Mouse (Mus musculus): ENCODE measurements around the gene Fam205c. TPM values are rescaled to one million over a fixed set of nuclear protein-coding genes. Genes with fewer than 3 reads are reported as not detected.
"Not testable (repeated sequence)": the region's sequence is repeated elsewhere in the genome, so short reads cannot be mapped to it uniquely, and the experiment has no call there.

The Fam205c gene
- polyA plus RNA-seq, 1 experiment, result not detected

DNA sequence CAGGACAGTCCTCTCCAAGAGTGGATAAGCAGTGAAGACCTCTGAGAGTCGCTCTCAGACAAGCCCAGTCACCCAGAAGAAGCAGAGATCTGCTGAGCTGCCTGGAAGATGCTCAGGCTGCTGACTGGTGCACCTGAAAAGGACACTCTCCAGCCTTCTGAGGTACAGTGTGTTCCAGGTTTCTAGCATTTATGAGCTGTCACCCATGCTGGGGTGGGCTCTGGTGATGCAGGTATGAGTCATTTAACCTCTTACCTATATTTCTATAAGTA is 6.6 kb upstream of the Fam205c start:
- H3K4me1 ChIP-seq, result peaks cover 3% of the 10 kb centered on the region; the same call in 1 of the 2 replicates
- H3K4me3 ChIP-seq (replicated peaks), result no peak overlapping the region
- peaks cover 12% of the 10 kb centered on the region for H3K27me3 ChIP-seq (replicated peaks)
- no peaks in the 10 kb centered on the region for H3K36me3 ChIP-seq (replicated peaks; ENCODE audit: low read length)
- TF ChIP-seq FLI1 (IDR thresholded peaks at IDR 0.05; ENCODE audit: low read length) (no peak), GATA1 (IDR thresholded peaks at IDR 0.05; ENCODE audit: borderline replicate concordance, low read length) (no peak)
- no peaks in the 10 kb centered on the region for H3K9me3 ChIP-seq

DNA sequence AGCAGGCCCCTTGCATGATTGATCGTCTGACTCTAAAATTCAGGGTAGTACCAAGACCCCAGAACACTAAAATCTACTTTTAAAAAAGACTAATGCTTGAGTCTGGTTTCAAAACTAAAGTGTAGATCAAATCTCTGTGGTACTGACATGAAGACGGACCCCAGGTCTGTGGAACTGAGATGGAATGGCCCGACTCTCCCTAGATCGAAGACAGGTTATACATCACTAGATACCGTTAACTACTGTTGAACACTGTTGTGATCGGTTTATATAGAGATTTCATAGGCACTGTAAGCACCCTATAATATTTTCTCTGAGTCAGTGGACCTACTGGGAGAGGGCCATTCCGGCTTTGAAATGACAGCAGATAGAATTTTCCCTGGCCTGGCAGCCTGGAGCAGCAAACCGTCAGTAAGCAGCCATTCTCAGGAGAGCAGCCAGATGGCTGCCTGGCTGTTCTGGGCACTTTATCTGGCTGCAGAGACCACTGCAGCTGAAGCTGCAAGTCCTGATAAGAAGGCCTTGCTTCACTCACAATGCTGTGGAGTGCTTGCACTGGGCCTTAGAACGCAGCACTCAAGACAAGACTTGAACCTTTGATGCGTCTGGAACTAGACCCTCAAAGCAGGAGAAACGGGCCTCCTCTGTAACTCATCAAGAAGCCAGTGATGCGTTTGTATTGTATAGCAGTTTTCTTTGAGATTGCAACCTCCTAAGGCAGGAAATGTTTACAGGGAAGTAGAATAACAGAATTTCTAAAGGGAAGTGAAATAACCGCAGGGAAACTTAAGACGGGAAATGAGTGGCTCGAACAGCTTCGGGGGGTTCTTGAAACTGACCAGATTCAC is 6.0 kb upstream of the Fam205c start:
- peaks cover 3% of the 10 kb centered on the region; the same call in 1 of the 2 replicates for H3K4me1 ChIP-seq
- H3K4me3 ChIP-seq (replicated peaks), result no peak overlapping the region
- TF ChIP-seq FLI1 (IDR thresholded peaks at IDR 0.05; ENCODE audit: low read length) (no peak), GATA1 (IDR thresholded peaks at IDR 0.05; ENCODE audit: borderline replicate concordance, low read length) (no peak)

DNA sequence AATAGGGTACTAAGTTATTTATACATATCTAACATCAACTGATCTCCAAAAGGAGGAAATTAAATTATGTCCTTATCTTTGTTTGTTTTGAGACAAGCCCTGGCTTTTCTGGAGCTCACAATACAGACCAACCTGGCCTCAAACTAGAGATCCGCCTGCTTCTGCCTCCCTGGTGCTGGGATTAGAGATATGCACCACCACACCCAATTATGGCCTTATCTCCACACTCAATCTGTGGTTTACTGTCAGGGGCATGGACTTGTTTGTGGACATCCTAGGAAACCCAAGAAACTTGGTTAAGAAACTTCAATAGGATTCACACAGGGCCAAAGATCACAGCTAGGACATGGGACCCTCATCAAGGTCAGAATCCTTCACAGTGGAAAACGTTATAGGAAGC is 3.6 kb upstream of the Fam205c start:
- Histone ChIP-seq H3K4me3 (replicated peaks) (no peak overlapping the region), H3K36me3 (replicated peaks; ENCODE audit: low read length) (no peaks in the 10 kb centered on the region), H3K4me1 (peaks cover 3% of the 10 kb centered on the region; the same call in 1 of the 2 replicates), H3K27me3 (replicated peaks) (peaks cover 15% of the 10 kb centered on the region), H3K9me3 (no peaks in the 10 kb centered on the region)
- no peak for TF ChIP-seq FLI1 (IDR thresholded peaks at IDR 0.05; ENCODE audit: low read length)
- TF ChIP-seq GATA1 (IDR thresholded peaks at IDR 0.05; ENCODE audit: borderline replicate concordance, low read length), result no peak

More for the DNA sequence above, 6.0 kb upstream of the Fam205c start:
- Histone ChIP-seq H3K36me3 (replicated peaks; ENCODE audit: low read length) (no peaks in the 10 kb centered on the region), H3K9me3 (no peaks in the 10 kb centered on the region), H3K27me3 (replicated peaks) (peaks cover 12% of the 10 kb centered on the region)

DNA sequence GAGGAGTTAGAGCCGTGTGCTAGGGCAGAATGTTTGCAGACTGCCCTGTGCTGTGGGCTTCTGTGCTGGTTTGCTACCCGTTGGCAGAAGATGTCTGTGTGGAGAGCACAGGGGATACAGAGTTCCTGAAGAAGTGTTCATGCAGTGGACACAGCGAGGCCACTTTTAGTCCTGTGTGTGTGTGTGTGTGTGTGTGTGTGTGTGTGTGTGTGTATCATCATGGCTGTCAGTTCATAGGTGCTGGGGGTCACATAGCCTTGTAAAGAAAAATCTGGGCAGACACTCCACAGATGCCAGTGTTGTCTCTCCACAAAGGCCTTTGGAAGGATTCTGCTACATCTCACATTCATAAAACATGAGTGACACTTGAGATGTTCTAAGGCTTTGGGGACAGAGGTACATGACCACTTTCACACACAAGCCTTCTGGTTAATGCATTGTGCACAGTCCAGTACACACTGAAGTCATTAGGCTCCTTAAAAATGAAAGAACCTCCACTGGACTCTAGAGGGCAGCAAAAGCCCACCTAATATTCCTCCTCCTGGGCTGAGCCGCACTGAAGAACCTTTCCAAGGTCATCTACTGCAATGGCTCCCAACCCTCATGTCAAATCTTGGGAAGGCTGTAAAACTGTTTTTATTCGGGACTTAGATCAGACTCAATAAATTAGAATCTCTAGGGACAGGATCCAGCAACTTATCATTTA is 2.7 kb upstream of the Fam205c start:
- Histone ChIP-seq H3K9me3 (no peaks in the 10 kb centered on the region), H3K36me3 (replicated peaks; ENCODE audit: low read length) (no peaks in the 10 kb centered on the region), H3K4me1 (peaks cover 3% of the 10 kb centered on the region; the same call in 1 of the 2 replicates), H3K4me3 (replicated peaks) (no peak overlapping the region), H3K27me3 (replicated peaks) (peaks cover 15% of the 10 kb centered on the region)
- no peak for TF ChIP-seq GATA1 (IDR thresholded peaks at IDR 0.05; ENCODE audit: borderline replicate concordance, low read length)
- no peak for TF ChIP-seq FLI1 (IDR thresholded peaks at IDR 0.05; ENCODE audit: low read length)

DNA sequence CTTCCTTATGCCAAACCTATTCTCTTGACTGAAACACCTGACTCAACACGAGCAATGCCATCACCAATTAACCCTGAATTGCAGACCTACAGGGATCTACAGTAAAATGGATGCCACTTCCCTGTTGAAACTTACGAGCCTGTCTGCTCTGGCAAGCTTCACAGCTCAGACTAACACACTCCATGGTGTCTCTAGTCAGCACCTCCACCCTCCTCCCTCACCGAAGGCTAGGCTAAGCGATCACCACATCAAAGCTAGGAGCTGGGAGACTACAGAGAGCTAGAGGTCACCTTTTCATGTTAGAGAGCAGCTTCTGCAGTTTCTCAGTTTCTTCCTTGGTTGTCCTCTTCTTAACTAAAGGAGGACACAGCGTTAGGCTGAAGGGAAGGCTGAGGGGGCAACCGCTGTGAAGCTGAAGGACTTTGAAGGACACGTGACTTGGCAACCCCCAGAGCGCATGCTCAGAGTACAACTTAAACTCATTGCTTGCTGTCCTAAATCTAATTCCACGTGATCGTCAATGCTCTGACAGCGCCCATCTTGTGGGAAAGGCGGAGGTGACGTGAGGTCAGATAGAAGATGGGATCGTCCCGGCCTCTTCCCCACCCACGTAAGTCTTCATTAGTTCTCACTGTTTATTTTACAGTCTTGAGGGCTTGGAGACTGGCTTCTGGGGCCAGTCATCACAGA is 1.1 kb downstream of the Fam205c start:
- Histone ChIP-seq H3K4me1 (no peaks in the 10 kb centered on the region), H3K27me3 (replicated peaks) (peaks cover 12% of the 10 kb centered on the region), H3K9me3 (no peaks in the 10 kb centered on the region), H3K4me3 (replicated peaks) (no peak overlapping the region), H3K36me3 (replicated peaks; ENCODE audit: low read length) (no peaks in the 10 kb centered on the region)
- TF ChIP-seq GATA1 (IDR thresholded peaks at IDR 0.05; ENCODE audit: borderline replicate concordance, low read length) (no peak), FLI1 (IDR thresholded peaks at IDR 0.05; ENCODE audit: low read length) (no peak)

DNA sequence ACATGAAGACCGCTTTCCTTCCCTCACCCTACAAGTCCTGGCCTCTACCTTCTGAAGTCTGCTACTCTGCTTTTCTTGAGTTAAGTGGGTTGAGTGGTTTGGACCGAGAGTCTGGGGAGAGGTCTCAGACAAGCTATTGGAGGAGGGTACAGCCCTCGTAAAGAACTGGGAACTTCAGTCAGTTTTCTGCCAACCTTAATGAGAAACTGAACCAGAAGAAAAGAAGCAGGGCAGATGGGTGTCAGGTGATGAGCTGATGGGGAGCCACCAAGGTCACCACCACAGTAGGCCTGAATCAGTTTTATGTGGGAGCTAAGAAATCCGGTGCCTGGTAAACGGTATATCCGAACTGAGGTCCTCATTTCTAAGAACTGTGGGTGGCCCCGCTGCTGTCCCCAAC is 1.9 kb downstream of the Fam205c start:
- no peaks in the 10 kb centered on the region for H3K9me3 ChIP-seq
- H3K4me1 ChIP-seq, result no peaks in the 10 kb centered on the region
- H3K4me3 ChIP-seq (replicated peaks), result no peak overlapping the region
- H3K36me3 ChIP-seq (replicated peaks; ENCODE audit: low read length), result no peaks in the 10 kb centered on the region
- H3K27me3 ChIP-seq (replicated peaks), result peaks cover 12% of the 10 kb centered on the region
- TF ChIP-seq GATA1 (IDR thresholded peaks at IDR 0.05; ENCODE audit: borderline replicate concordance, low read length) (no peak), FLI1 (IDR thresholded peaks at IDR 0.05; ENCODE audit: low read length) (no peak)

DNA sequence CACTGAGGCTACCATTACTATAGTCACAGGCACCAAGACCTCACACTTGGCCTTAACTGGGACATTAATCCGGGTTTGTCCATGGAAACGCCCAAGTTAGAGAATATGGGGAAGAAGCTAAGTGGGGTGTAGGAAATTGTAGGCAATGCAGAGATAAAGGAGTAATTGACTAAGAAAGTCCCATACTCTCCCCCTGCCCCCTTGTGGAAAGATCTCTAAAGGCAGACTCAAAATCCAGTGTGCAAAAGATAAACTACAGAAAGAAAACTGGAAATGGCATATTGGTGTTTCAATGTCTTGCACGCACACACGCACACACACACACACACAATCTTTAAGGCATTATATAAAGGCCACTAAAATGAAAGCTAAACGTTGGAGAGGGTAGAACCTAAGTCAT is 3.3 kb downstream of the Fam205c start:
- no peaks in the 10 kb centered on the region for H3K4me1 ChIP-seq
- TF ChIP-seq GATA1 (IDR thresholded peaks at IDR 0.05; ENCODE audit: borderline replicate concordance, low read length) (no peak), FLI1 (IDR thresholded peaks at IDR 0.05; ENCODE audit: low read length) (no peak)

GRCm38 (mm10) chr4:42868193-42868592 is 5.8 kb downstream of the Fam205c start:
- H3K36me3 ChIP-seq (replicated peaks; ENCODE audit: low read length), result no peaks in the 10 kb centered on the region
- no peaks in the 10 kb centered on the region for H3K9me3 ChIP-seq
- no peak overlapping the region for H3K4me3 ChIP-seq (replicated peaks)
- no peak for TF ChIP-seq FLI1 (IDR thresholded peaks at IDR 0.05; ENCODE audit: low read length)
- TF ChIP-seq GATA1 (IDR thresholded peaks at IDR 0.05; ENCODE audit: borderline replicate concordance, low read length), result no peak
- no peaks in the 10 kb centered on the region for H3K4me1 ChIP-seq
- H3K27me3 ChIP-seq (replicated peaks), result peaks cover 8% of the 10 kb centered on the region

More for the DNA sequence above, 3.3 kb downstream of the Fam205c start:
- Histone ChIP-seq H3K9me3 (no peaks in the 10 kb centered on the region), H3K4me3 (replicated peaks) (no peak overlapping the region), H3K36me3 (replicated peaks; ENCODE audit: low read length) (no peaks in the 10 kb centered on the region), H3K27me3 (replicated peaks) (peaks cover 11% of the 10 kb centered on the region)

GRCm38 (mm10) chr4:42867390-42867789 is 6.6 kb downstream of the Fam205c start:
- no peaks in the 10 kb centered on the region for H3K36me3 ChIP-seq (replicated peaks; ENCODE audit: low read length)
- H3K4me1 ChIP-seq, result no peaks in the 10 kb centered on the region
- no peak overlapping the region for H3K4me3 ChIP-seq (replicated peaks)
- TF ChIP-seq FLI1 (IDR thresholded peaks at IDR 0.05; ENCODE audit: low read length), result no peak
- no peak for TF ChIP-seq GATA1 (IDR thresholded peaks at IDR 0.05; ENCODE audit: borderline replicate concordance, low read length)
- H3K9me3 ChIP-seq, result no peaks in the 10 kb centered on the region
- H3K27me3 ChIP-seq (replicated peaks), result peaks cover 6% of the 10 kb centered on the region

DNA sequence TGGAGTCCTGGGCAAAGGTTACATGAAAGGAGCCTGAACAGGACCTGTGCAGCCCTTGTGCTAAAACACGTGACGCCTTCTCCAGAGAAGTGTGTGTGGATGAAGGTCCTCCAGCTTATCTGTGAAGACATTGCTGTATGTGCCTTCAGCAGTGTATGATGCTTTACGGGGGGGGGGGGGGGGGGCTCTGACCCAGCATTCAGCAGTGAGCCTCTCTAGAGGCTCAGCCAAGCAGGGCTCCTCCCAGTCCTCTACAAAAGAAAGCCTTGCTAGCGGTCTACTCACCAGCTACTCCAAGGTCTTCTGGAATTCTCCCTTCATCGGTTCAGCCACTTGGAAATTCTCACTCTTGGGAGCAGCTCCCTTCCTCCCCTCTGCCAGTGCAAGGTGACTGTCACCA is 10.5 kb downstream of the Fam205c start:
- H3K9me3 ChIP-seq; H3K27me3 ChIP-seq (replicated peaks); H3K36me3 ChIP-seq (replicated peaks; ENCODE audit: low read length); H3K4me1 ChIP-seq; H3K4me3 ChIP-seq (replicated peaks): not testable (repeated sequence)

DNA sequence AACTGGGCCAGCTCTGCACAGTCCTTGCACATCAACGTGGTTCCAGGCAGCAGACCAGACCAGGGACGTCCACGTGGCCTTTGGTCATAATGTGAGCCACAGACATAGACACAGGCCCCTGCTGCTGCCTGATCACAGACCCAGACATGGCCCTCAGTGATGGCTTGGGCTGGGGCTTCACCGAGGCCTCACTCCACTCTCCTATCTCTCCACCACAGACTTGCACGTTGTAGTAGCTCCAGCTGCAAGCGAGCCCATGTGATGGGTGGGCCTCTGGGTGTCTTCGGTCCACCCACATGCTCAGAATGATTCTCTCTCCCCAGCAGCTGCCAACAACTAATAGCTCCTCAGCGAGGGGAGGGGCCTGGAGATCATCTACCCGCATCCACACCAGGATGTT is 13.6 kb downstream of the Fam205c start:
- H3K36me3 ChIP-seq (replicated peaks; ENCODE audit: low read length); H3K4me1 ChIP-seq; H3K4me3 ChIP-seq (replicated peaks); H3K9me3 ChIP-seq; H3K27me3 ChIP-seq (replicated peaks): not testable (repeated sequence)

GRCm38 (mm10) chr4:42856671-42857070 is 17.4 kb downstream of the Fam205c start, which contains the start of gene Gm12394:
Gm12394 (minus strand) TSS chr4:42856771.
- not testable (repeated sequence) for H3K4me3 ChIP-seq (replicated peaks); H3K27me3 ChIP-seq (replicated peaks); H3K36me3 ChIP-seq (replicated peaks; ENCODE audit: low read length); H3K4me1 ChIP-seq; H3K9me3 ChIP-seq

GRCm38 (mm10) chr4:42853788-42854187 is 20.2 kb downstream of the Fam205c start, which contains the start of gene Fam205a1:
Fam205a1 (minus strand) TSS chr4:42853888.
- H3K36me3 ChIP-seq (replicated peaks; ENCODE audit: low read length); H3K9me3 ChIP-seq; H3K4me1 ChIP-seq; H3K27me3 ChIP-seq (replicated peaks); H3K4me3 ChIP-seq (replicated peaks): not testable (repeated sequence)

Data from megakaryocyte, embryonic 14.5 days (primary cell).